Mouse (Mus musculus) brain, embryonic 14.5 days (tissue): ENCODE results near the gene Csmd2.

ENCODE experiments used
- CTCF ChIP-seq: fragments of 200-500 bp; IDR thresholded peaks from 2 replicates; pipeline ENCODE4 v1.5.1; 2012; ENCODE audit warnings: inconsistent platforms, mild to moderate bottlenecking, moderate library complexity, borderline replicate concordance; ENCODE audit not compliant: insufficient read depth, insufficient read length; ENCODE audit errors: extremely low read depth
- POLR2A ChIP-seq: fragments of 200-500 bp; IDR thresholded peaks from 2 replicates; pipeline ENCODE4 v1.6.1; 2012; ENCODE audit warnings: mild to moderate bottlenecking, inconsistent platforms, borderline replicate concordance; ENCODE audit not compliant: poor library complexity, insufficient read depth, insufficient read length, severe bottlenecking; ENCODE audit errors: extremely low read depth

GRCm38 (mm10) chr4:128227377-128228316 lies 240.0 kb downstream of the Csmd2 start:
- TF ChIP-seq CTCF (no peak), POLR2A (no peak)
